Mouse (Mus musculus) cerebellum, postnatal 25 days (tissue): ENCODE measurements around the gene Pip5k1b.

ENCODE experiments used
- DNase-seq, 2 experiments: peaks; one replicate each; pipeline ENCODE4 v3.0.0; 2021; ENCODE audit warnings: mixed read lengths in 2 of 2

The Pip5k1b gene

DNA sequence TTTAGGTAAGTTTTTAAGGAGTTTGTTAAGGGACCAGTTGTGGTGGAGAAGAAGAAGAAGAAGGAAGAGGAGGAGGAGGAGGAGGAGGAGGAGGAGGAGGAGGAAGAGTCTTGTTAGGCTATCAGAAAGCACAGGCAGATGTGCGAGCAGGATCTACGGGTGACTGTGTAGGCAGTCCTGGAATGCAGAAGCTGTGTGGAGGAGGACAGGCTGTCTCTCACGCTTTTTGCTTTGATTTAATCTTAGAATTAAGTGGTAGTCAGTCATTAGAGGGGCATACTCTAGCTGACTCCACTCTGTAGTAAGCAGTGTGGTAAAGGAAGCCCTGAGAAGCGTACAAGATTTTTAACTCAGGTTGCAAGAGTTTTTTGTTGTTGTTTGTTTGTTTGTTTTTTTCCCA, 86.5 kb downstream of the Pip5k1b start:
- no peak for DNase-seq

DNA sequence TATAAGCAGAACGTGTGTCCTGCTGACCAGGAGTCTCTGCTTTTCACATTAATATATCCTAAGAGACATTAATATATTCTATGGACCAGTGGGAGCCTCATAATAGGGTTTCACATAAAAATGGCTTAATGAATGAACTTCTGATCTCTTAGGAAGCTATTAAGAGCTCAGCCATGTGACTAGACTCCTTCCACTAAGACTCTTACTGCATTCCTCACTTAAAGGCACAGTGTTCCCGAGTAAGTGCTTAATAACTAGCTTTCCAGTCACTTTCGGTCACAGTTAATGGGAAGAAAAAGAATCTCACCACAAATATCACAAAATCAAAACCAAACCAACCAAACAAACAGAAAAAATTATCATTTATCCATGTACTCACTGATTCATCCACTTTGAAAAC, 87.1 kb downstream of the Pip5k1b start:
- no peak for DNase-seq

- DNase-seq = no peak
Observed at GRCm38 (mm10) chr19:24463011-24463410, 92.7 kb downstream of the Pip5k1b start.

DNA sequence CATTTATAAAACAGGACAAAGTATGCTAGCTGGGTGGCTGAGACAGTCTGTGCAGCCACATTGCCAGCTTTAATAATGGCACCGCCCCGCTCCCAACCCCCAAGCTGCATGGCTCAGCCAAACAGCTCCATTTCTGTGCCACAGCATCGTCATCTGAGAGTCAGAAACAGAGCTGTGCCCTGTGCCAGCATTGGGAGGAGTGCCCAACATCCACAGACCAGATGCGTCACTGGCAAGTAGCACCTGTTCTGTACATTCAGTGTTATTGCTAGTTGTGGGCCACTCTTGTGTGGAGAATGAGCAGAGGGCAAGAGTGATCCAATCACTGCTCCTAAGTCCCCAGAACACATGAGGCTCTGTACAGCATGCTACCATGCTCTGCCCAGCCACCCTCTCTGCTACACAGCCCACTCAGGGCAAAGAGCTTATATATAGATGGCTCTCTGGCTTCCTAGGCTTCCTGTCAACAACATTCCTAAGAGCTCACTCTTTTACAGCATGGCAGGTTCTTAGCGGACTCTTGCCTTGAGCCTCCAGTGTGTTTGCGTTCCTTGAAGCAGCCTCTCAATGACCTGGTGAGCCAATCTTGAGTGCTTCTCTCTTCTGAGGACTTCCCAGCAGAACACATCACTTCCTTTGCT, 99.0 kb downstream of the Pip5k1b start:
- DNase-seq = peak; percentile 27 to 48

- no peak for DNase-seq
Observed at GRCm38 (mm10) chr19:24455249-24455960, 100.3 kb downstream of the Pip5k1b start.

- no peak for DNase-seq
Observed at GRCm38 (mm10) chr19:24454451-24454850, 101.2 kb downstream of the Pip5k1b start.

- DNase-seq = peak; percentile 27 to 42
Observed at GRCm38 (mm10) chr19:24453379-24453778, 102.3 kb downstream of the Pip5k1b start.

- peak; percentile 29 to 41 for DNase-seq
Observed at GRCm38 (mm10) chr19:24452441-24452898, 103.2 kb downstream of the Pip5k1b start.

DNA sequence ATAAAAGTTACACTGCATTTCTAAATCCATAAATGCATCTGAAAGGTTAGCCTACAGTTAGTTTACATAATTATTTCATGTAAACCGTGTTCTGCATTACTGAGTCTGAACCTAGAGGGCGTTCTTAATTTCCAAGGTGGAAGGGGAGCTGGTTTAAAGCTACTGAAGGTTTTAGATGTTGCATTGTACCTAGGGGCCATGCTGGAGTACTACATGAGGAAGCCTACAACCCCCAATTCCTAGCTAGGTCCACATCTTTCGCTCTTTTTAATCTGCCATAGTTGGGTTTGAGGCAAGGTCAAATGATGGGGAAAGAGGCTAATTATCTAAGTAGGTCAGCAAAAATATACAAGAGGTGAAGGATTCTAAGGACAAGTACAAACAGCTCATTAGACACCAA, 104.0 kb downstream of the Pip5k1b start:
- DNase-seq = no peak

DNA sequence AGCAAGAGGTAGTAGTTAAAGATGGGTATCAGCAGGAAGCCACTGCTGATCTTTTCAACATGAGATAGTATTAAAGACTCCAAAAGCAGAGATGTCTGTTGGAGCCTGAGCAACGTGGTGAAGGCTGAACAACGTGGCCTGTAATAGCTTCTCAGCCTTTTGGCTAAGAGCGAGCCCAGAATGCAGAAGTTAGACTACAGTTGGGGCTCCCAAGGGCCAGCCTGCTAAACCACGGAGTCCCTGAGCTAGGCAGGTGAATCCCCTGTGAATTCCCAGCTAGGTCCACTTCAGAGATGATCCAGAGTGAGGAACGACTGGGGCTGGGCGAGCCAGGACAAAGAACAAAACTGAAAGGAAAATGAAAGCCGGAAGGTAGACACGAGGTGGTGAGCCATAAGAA, 104.9 kb downstream of the Pip5k1b start:
- DNase-seq = no peak

GRCm38 (mm10) chr19:24444322-24444721, 111.3 kb downstream of the Pip5k1b start:
- DNase-seq = no peak

DNA sequence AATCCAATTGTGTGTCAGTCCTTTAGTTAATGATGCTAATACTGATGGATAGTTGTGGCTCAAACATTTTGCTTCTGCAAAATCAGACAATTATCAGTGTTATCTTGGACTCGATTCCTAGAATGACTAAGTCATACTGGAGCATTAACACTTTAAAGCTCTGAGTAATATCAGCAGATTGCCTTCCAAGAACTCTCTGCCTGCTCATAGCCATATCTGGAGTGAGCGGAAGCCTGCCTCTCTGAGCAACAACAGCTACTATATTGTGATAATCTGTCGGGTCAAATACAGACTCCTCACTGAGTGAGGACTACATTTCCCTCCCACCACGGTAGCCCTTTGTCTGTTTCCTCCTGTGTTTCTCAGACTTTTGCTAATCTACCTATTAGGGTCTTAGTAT, 116.0 kb downstream of the Pip5k1b start:
- no peak for DNase-seq

DNA sequence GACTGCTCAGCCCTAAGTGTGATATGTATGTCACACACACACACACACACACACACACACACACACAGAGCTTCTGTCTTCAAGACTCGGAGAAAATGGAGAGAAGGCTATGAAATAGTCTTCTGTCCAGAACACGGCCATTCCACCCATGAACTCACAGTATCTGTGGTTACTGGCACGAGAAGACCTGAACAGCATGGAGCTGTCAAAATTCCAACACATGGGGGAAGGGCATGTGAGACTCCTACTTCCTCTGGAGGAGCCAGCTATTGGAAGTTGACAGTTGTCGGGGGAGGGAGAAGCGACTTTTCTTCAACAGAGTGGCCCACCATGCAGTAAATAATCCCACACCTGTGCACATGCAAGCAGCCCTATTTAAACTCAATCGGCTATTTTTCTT, 121.4 kb downstream of the Pip5k1b start:
- peak; percentile 68 to 80 for DNase-seq

GRCm38 (mm10) chr19:24432447-24432846, 123.2 kb downstream of the Pip5k1b start:
- no peak for DNase-seq

DNA sequence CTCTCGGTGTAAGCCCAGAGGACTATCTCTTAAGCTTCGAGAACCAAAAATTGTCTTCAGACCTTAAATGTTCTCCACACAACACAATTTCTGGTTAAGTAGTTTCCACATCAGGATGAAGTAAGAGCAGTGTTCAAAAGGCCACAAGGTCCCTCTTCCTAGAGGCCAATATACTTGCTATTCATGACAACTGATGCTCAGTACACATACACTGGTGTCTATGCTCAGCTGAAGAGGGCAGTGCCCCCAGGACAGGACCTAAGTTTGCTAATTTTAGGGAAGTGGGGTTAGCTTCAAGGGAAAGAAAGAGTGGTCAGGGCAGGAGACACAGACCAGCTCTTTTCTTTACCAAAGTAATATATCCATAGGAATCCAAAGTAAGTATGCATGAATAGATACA, 124.3 kb downstream of the Pip5k1b start:
- no peak for DNase-seq

DNA sequence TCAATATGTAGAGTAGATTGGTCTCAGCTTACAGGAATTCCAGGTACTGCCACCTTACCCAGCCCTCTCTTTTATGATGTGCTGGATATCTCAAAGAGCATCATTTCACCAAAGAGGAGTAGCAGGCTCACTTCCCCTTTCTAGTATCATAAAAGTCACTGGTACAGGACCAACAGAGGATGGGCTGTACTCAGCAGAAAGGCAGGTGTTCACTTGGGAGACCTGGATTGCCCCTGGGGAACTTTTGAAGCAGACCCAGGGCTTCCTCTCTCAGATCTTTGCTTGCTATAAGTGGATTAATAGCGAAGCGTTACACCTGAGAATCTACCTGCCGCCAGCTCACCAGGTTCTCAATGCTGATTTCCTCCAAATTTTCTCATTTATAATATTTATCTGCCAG, 127.7 kb downstream of the Pip5k1b start:
- no peak for DNase-seq

- DNase-seq = no peak
Observed at GRCm38 (mm10) chr19:24427258-24427657, 128.4 kb downstream of the Pip5k1b start.

DNA sequence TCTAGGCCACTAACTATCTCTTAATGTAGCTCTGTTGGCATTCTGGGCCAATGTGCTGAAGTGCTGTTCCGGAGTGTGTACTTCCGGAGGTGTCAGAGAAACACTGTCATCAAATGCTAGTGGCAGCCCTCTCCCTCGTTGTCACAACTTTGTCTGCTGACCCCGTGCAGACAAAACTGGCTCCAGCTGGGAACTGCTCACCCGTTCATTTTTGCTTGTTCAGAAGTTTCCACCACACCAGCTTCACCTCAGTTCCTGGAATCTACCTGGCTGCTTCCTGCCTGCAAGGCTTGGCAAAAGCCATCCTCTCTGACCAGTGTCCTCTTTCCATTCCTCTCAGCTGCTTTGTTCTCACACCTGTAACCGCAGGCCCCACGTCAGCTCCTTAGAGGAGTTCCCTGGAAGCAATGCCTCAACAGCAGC, 128.9 kb downstream of the Pip5k1b start:
- no peak for DNase-seq

GRCm38 (mm10) chr19:24418030-24418429, 137.6 kb downstream of the Pip5k1b start:
- no peak for DNase-seq

DNA sequence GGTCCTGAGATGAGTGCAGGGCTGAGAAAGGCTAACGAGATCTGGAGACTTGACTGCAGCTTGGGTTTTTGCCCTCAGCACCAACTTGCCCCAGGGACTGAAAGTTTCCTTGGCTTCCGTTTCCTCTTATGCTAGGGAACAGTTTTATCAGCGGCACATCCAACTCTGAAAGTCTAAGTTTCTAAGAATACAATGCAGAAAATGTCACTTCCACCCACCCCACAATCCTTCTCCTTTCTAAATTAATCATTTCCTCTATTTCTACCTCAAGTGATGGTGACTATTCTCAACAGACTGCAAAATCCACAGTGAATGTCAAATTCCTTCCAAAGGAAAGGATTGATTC, 138.0 kb downstream of the Pip5k1b start:
- DNase-seq = no peak

DNA sequence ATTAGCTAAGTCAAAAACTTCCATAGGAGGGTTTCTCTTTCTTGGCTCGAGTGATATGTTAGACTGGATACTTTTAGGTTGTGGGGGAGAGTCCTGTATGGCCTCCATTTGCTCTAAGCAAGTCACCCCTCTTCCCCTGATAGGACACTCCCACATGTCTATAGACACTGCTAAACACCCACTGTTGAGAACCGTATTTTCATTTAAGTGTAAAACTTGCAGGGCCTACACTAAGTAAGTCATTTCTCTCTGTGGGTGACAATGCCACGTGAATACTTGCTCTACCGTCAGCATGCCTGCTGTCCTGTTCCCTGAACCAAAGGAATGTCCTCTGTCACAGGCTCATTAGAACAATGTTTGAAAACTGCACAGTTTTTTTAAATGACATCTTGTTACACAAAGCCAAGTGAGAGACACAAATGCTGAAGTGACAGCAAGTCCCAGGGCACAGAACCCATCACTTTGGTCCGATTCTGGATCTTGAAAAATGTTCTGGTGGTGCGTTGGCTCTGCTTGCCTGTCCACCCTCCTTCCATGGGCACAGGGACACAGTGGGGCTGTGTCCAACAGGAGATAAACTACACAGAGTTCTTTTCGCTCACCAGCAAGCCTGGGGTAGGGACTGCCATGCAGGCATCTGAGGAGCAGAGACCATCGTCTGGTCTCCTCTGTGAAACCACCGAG, 138.6 kb downstream of the Pip5k1b start:
- DNase-seq = no peak

- DNase-seq = no peak
Observed at GRCm38 (mm10) chr19:24415778-24416621, 139.7 kb downstream of the Pip5k1b start.
